Mouse (Mus musculus) bone marrow, adult 2 months (tissue): ENCODE results near the gene Gm10718.
"Not testable (repeated sequence)": the region's sequence is repeated elsewhere in the genome, so short reads cannot be mapped to it uniquely, and the experiment has no call there.

Experiments
- CTCF ChIP-seq: fragments of 200-500 bp; IDR thresholded peaks from 2 replicates; pipeline ENCODE4 v1.5.1; 2011; ENCODE audit warnings: low read length, control low read depth; ENCODE audit not compliant: control insufficient read depth, insufficient read depth
- POLR2A ChIP-seq: fragments of 200-500 bp; IDR thresholded peaks from 2 replicates; pipeline ENCODE4 v1.6.1; 2011; ENCODE audit warnings: low read depth, mild to moderate bottlenecking, control low read depth, low read length, borderline replicate concordance; ENCODE audit not compliant: control insufficient read depth

- not testable (repeated sequence) for TF ChIP-seq CTCF, POLR2A
These were observed 22.3 kb upstream of the Gm10718 start for GRCm38 (mm10) chr9:3001006-3001405.
